24 mouse cellular contexts compared by ENCODE assay signal in the genomic region with DNA sequence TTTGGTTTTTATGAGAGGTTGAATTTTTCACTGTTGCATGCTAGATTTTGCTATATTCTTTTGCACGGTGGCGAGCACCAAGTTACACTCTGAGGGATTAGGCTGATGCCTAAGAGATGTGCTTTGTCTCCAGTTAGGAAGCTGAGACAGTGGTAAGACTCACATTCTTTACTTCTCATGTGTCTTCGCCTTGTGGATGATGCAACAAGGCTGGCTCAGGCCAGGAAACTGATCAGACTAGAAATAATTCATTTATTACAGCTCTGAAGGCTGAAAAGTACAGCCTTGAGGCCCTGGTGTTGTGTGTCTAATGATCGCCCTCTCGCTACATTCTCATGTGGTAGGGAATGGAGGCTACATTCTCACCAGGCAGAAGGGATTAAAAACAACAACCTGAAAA.
"Had no signal": no experiment of that assay in that cellular context is flagged by ENCODE, and none has a peak within 500 bp of the region (broad histone marks: within the 10 kb centered on the region; RNA-seq: fewer than 3 reads in every experiment).

No protein-coding gene starts in this region.

- H3K36me3 ChIP-seq: heart, embryonic 13.5 days; heart, embryonic 15.5 days; hindbrain, embryonic 13.5 days; hindbrain, embryonic 15.5 days; intestine, embryonic 15.5 days; kidney, embryonic 15.5 days; limb, embryonic 10.5 days; limb, embryonic 12.5 days; liver, embryonic 13.5 days had no signal

- H3K4me3 ChIP-seq: heart, adult 2 months; heart, embryonic 13.5 days; heart, embryonic 15.5 days; hindbrain, embryonic 13.5 days; hindbrain, embryonic 15.5 days; intestine, embryonic 15.5 days; kidney, embryonic 15.5 days; layer of hippocampus, adult 2 months; left cerebral cortex, adult 2 months; limb, embryonic 10.5 days; limb, embryonic 12.5 days; liver, embryonic 13.5 days had no signal

- H3K27me3 ChIP-seq: heart, embryonic 13.5 days; heart, embryonic 15.5 days; hindbrain, embryonic 13.5 days; hindbrain, embryonic 15.5 days; intestine, embryonic 15.5 days; kidney, embryonic 15.5 days; limb, embryonic 12.5 days; liver, embryonic 13.5 days had no signal

- DNase-seq: gastrocnemius, postnatal 10 days; gastrocnemius, postnatal 25 days; heart, adult 11 months; heart, adult 2 months; heart, postnatal 14 days; heart, postnatal 36 days; kidney, adult 18-20 months; kidney, adult 8-10 months; kidney, postnatal 25 days; kidney, postnatal 4 days; liver; liver, embryonic 13.5 days had no signal

- H3K4me2 ChIP-seq: heart, embryonic 11.5 days; heart, embryonic 13.5 days; heart, embryonic 15.5 days; hindbrain, embryonic 13.5 days; hindbrain, embryonic 15.5 days; intestine, embryonic 15.5 days; kidney, embryonic 15.5 days; limb, embryonic 12.5 days; liver, embryonic 11.5 days; liver, embryonic 13.5 days had no signal
